Comparison of ENCODE assay signal across 22 mouse cellular contexts in the genomic region with DNA sequence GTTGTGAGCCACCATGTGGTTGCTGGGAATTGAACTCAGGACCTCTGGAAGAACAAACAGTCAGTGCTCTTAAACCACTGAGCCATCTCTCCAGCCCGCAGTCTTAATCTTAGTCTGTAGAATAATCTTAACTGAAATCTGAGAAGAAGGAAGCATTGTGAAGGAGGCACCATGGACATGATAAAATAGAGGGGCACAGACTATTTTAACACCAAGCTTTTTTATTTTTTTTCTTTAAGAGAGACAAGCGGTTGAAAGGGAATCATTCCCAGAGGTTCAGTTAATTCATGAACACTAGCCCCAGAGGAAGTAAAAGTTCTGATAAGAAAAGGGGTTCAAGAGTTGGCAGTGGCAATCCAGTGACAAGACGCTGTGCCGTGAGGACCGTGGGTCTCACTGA. TPM values are rescaled to one million over a fixed set of nuclear protein-coding genes. Genes with fewer than 3 reads are reported as not detected.
DNase-seq lines count a peak whose midpoint lies in the region; ATAC-seq and TF ChIP-seq lines count a peak whose summit lies in the region.
"Had no signal": no experiment of that assay in that cellular context is flagged by ENCODE, and none has a peak within 500 bp of the region (broad histone marks: within the 10 kb centered on the region; RNA-seq: fewer than 3 reads in every experiment).

No protein-coding gene starts in this region.

- no peaks in the 10 kb centered on the region for H3K79me2 ChIP-seq in MEL (ENCODE audit: control insufficient read depth, insufficient read depth, low read length, poor library complexity)

- H3K9me3 ChIP-seq in forebrain, embryonic 11.5 days (ENCODE audit: control insufficient read depth, low read length), result no peaks in the 10 kb centered on the region
- H3K9me3 ChIP-seq in forebrain, embryonic 13.5 days (replicated peaks), result no peaks in the 10 kb centered on the region
- no peaks in the 10 kb centered on the region for H3K9me3 ChIP-seq in MEL (replicated peaks; ENCODE audit: insufficient read depth, low read length)
- H3K9me3 ChIP-seq: G1E had no signal

- H3K36me3 ChIP-seq in forebrain, embryonic 11.5 days (ENCODE audit: control insufficient read depth, insufficient read depth, low read length), result no peaks in the 10 kb centered on the region
- H3K36me3 ChIP-seq in forebrain, embryonic 13.5 days (ENCODE audit: poor library complexity, severe bottlenecking), result no peaks in the 10 kb centered on the region
- H3K36me3 ChIP-seq in MEL (ENCODE audit: control insufficient read depth in 1 of 2, insufficient read depth in 2 of 2, low read length in 2 of 2), result peaks cover 0 to 11% of the 10 kb centered on the region in 2 experiments; a peak in 2 of 4 replicates
- H3K36me3 ChIP-seq: G1E had no signal

- TF ChIP-seq RAD21 in MEL (IDR thresholded peaks at IDR 0.05; ENCODE audit: low read depth, low read length), result no peak

- peak; percentile 34 to 48; a peak in 2 of 4 replicates for TF ChIP-seq EP300 in MEL (IDR thresholded peaks at IDR 0.05; ENCODE audit: low read depth in 1 of 2, low read length in 2 of 2)

- 90% methylated on average over 5 of the region's 5 CpGs for WGBS in forebrain, embryonic 11.5 days
- 92% methylated on average over 5 of the region's 5 CpGs for WGBS in forebrain, embryonic 13.5 days

- H3K4me2 ChIP-seq in forebrain, embryonic 11.5 days (ENCODE audit: low read depth, low read length, severe bottlenecking), result no peak overlapping the region
- no peak overlapping the region for H3K4me2 ChIP-seq in forebrain, embryonic 13.5 days

- peak; percentile 2 for DNase-seq in forebrain, embryonic 11.5 days (ENCODE audit: low spot score)
- DNase-seq in MEL (ENCODE audit: low read depth, low spot score), result peak; percentile 50
- no peak for DNase-seq in heart, adult 8-10 months (ENCODE audit: low spot score)
- DNase-seq: adrenal gland, adult 2 months; adrenal gland, adult 8-10 months; adrenal gland, postnatal 10 days; adrenal gland, postnatal 14 days; adrenal gland, postnatal 25 days; adrenal gland, postnatal 36 days; B cell, adult 2 months; cerebellum, adult 11 months; cerebellum, adult 11-12 months; cerebellum, adult 18-20 months; cerebellum, adult 2 months had no signal

- TF ChIP-seq POLR2A in MEL (IDR thresholded peaks at IDR 0.05; ENCODE audit: control insufficient read depth in 1 of 2, insufficient read depth in 1 of 2, low read depth in 1 of 2, low read length in 2 of 2, poor library complexity in 1 of 2), result no peak

- ATAC-seq in forebrain, embryonic 11.5 days (replicated peaks; ENCODE audit: low FRiP score), result no peak
- no peak for ATAC-seq in forebrain, embryonic 13.5 days
- 0 out of 2 replicates have a peak, but pooled peaks have one; percentile 32 for ATAC-seq in common myeloid progenitor, adult 5-6 weeks (replicated peaks; ENCODE audit: low read depth, poor library complexity, severe bottlenecking)
- ATAC-seq in erythroid progenitor cell, adult 5-6 weeks (replicated peaks; ENCODE audit: low FRiP score, poor library complexity, severe bottlenecking), result no peak
- ATAC-seq: activated CD4-positive, CD25-positive, alpha-beta regulatory T cell, adult 4 months; CD4-positive, CD25-positive, alpha-beta regulatory T cell, adult 4 months; Patski had no signal

- no peaks in the 10 kb centered on the region for H3K27me3 ChIP-seq in forebrain, embryonic 11.5 days (ENCODE audit: control insufficient read depth, insufficient read depth, low read length)
- H3K27me3 ChIP-seq in forebrain, embryonic 13.5 days, result no peaks in the 10 kb centered on the region
- H3K27me3 ChIP-seq in MEL (ENCODE audit: control insufficient read depth in 1 of 2, insufficient read depth in 2 of 2, low read length in 2 of 2), result peaks cover 0 to 2% of the 10 kb centered on the region in 2 experiments; a peak in 1 of 4 replicates
- H3K27me3 ChIP-seq: CH12.LX, Patski had no signal

- TF ChIP-seq CTCF in MEL (IDR thresholded peaks at IDR 0.05 in 2 of 3, conservative IDR thresholded peaks at IDR 0.05 in 1 of 3; ENCODE audit: control insufficient read depth in 1 of 3, insufficient read depth in 1 of 3, low read depth in 2 of 3, low read length in 3 of 3, poor library complexity in 1 of 3, severe bottlenecking in 1 of 3), result no peak

- H3K27ac ChIP-seq in forebrain, embryonic 11.5 days (ENCODE audit: low read depth, low read length), result no peak overlapping the region
- H3K27ac ChIP-seq in forebrain, embryonic 13.5 days, result no peak overlapping the region
- H3K27ac ChIP-seq in MEL (ENCODE audit: control insufficient read depth, low read depth, low read length), result peak overlapping the region; percentile 46; the same call in 1 of the 2 replicates

- no peak overlapping the region for H3K9ac ChIP-seq in forebrain, embryonic 11.5 days (ENCODE audit: low read length)
- H3K9ac ChIP-seq in forebrain, embryonic 13.5 days, result no peak overlapping the region
- no peak overlapping the region for H3K9ac ChIP-seq in MEL (ENCODE audit: control insufficient read depth, low read depth, low read length, poor library complexity, severe bottlenecking)

- H3K4me1 ChIP-seq in forebrain, embryonic 11.5 days (replicated peaks; ENCODE audit: control insufficient read depth, insufficient read depth, low read length), result no peaks in the 10 kb centered on the region
- peaks cover 10% of the 10 kb centered on the region for H3K4me1 ChIP-seq in forebrain, embryonic 13.5 days
- peaks cover 0 to 16% of the 10 kb centered on the region in 2 experiments; a peak in 3 of 4 replicates for H3K4me1 ChIP-seq in MEL (ENCODE audit: control insufficient read depth in 1 of 2, insufficient read depth in 2 of 2, low read length in 2 of 2)

- no peak overlapping the region for H3K4me3 ChIP-seq in forebrain, embryonic 11.5 days (ENCODE audit: low read depth, low read length)
- H3K4me3 ChIP-seq in forebrain, embryonic 13.5 days, result no peak overlapping the region
- H3K4me3 ChIP-seq in MEL (ENCODE audit: control insufficient read depth in 1 of 2, insufficient read depth in 1 of 2, low read depth in 2 of 2, low read length in 2 of 2), result no peak overlapping the region

TF ChIP-seq in MEL, 35 proteins besides CTCF, POLR2A, EP300 and RAD21:
- TF ChIP-seq UBTF (IDR thresholded peaks at IDR 0.05; ENCODE audit: borderline replicate concordance, insufficient read depth, low read depth, low read length) (no peak), NRF1 (IDR thresholded peaks at IDR 0.05; ENCODE audit: insufficient read depth, low read depth, low read length, poor library complexity, severe bottlenecking) (no peak), E2F4 (IDR thresholded peaks at IDR 0.05; ENCODE audit: borderline replicate concordance, low read depth, low read length) (no peak), ZNF384 (IDR thresholded peaks at IDR 0.05; ENCODE audit: low read depth, low read length) (peak; percentile 69), TBP (IDR thresholded peaks at IDR 0.05; ENCODE audit: low read depth, low read length) (0 out of 2 replicates have a peak, but pooled peaks have one; percentile 30), GATA1 (IDR thresholded peaks at IDR 0.05; ENCODE audit: low read depth, low read length) (peak; percentile 33), RCOR1 (IDR thresholded peaks at IDR 0.05; ENCODE audit: low read depth, low read length) (peak; percentile 58; the same call in 1 of the 2 replicates)

RNA-seq across cellular contexts. Expression of a gene that starts 15.8 kb away (rescaled TPM):
- 27.7 and 30.0 TPM in 2 replicates for polyA plus RNA-seq in forebrain, embryonic 11.5 days (2014; fragmentation: Nextera tagmentation; extraction: Ambion mirVana)
- 20.6 and 25.4 TPM in 2 replicates for polyA plus RNA-seq in forebrain, embryonic 13.5 days (2015; fragmentation: Nextera tagmentation; extraction: Ambion mirVana)
- total RNA-seq in MEL (2012; rRNA removed), result 0.07 and 0.15 TPM in 2 replicates
- 1 to 10 TPM in 1 of 2 experiments, not detected in 1; 1.2 TPM for polyA plus RNA-seq in MEL (2012; ENCODE audit: insufficient read depth in 1 of 2, insufficient read length in 2 of 2, low read depth in 1 of 2, low replicate concordance in 2 of 2, missing spikeins in 1 of 2)
- total RNA-seq in common myeloid progenitor, adult 5-6 weeks (2017), result 2.6 and 2.7 TPM in 2 replicates
- total RNA-seq in erythroid progenitor cell, adult 5-6 weeks (2015; ENCODE audit: low replicate concordance), result 3.8 TPM in 1 of 2 replicates, not detected in the other
- total RNA-seq in erythroid progenitor cell, adult 5-6 weeks (2017; ENCODE audit: low replicate concordance), result 0.68 and 1.3 TPM in 2 replicates
- 1 to 10 TPM; 5.1 to 9.4 (median 7.1) TPM for total RNA-seq in heart, adult 8-10 months (2022)
